Mouse (Mus musculus): ENCODE data around the gene Dapp1.
"Not testable (repeated sequence)": the region's sequence is repeated elsewhere in the genome, so short reads cannot be mapped to it uniquely, and the experiment has no call there.

Dapp1 gene

DNA sequence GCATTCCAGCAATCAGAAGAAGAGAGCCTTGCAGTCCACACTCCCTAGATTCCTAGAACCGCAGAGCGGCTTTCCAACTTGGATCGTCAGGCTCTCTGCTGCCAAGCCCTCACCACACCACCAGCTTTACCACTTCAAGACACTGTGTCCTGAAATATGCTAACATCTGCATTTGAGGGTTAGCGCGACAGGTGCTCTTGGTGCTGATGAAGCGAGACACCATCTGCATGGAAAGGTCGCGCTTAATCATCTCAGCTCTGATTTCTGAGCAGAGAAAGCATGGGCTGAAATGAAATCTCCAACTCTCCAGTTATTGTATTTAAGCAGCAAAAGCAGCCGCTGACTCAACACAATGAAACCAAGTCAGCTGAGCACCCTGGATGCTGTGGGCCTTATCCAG is 8.1 kb upstream of the Dapp1 start:
- DNase-seq (ENCODE audit: low spot score in 2 of 2), result no peak

- no peak for DNase-seq (ENCODE audit: low spot score in 2 of 2)
Measured at GRCm38 (mm10) chr3:137980435-137981381, 637 bp downstream of the Dapp1 start.

DNA sequence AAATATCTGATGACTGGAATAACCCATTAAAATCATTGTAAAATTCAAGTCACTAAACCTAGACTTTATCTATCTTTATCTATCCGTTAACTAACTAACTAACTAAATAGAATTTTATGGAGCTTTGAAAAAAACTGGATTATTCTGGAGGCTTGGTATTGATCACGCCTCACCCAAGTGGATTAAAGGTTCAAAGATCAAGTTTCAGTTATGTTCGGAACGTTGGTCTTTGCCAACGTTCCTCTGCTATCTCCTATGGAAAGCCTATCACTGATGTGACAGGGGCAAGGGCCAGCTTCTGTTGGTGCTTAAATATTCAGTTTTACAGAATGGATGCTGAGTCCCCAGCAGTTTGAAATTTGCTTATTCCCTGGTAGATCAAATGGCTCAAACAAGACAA is 3.1 kb downstream of the Dapp1 start:
- no peak for DNase-seq (ENCODE audit: low spot score in 2 of 2)

- no peak for DNase-seq (ENCODE audit: low spot score in 2 of 2)
Measured at GRCm38 (mm10) chr3:137977629-137978041, 3.7 kb downstream of the Dapp1 start.

DNA sequence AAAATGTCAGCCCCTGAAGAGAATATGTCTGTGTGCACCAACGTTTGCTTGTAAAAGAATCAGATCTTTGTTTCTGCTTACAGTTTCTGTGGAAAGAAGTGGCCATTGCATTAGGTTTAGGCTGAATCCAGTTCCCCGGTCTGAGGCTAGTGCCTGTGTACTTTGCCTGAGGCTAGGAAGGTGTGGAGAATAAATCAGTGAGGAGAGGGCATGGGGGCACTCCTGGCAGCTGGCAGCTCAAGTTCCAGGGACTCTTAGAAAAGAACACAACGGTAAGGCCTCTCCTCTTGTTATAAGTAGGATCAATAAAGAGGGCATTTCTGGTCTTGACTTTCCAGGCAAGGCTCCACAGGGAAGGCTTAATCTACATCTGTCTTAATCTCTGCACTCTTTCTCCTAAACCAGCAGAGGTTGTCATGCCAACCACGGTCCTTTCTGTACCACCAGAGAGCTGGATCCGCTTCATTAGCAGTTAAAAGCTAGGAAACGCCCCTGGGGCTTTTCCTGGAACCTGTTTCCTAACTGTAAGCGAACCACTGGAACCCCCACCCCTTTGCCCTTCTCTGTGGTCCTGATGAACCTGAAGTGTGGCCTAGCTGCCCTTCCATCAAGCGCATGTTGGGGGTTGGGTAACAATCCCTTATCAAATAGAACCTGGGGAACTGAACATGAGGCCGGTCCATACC is 4.3 kb downstream of the Dapp1 start:
- no peak for DNase-seq (ENCODE audit: low spot score in 2 of 2)

GRCm38 (mm10) chr3:137975856-137976423 is 5.4 kb downstream of the Dapp1 start:
- no peak for DNase-seq (ENCODE audit: low spot score in 2 of 2)

- DNase-seq (ENCODE audit: low spot score in 2 of 2), result no peak
Measured at GRCm38 (mm10) chr3:137975435-137975834, 5.9 kb downstream of the Dapp1 start.

- DNase-seq (ENCODE audit: low spot score in 2 of 2), result no peak
Measured at GRCm38 (mm10) chr3:137974306-137974705, 7.0 kb downstream of the Dapp1 start.

- DNase-seq (ENCODE audit: low spot score in 2 of 2), result no peak
Measured at GRCm38 (mm10) chr3:137972989-137973388, 8.4 kb downstream of the Dapp1 start.

DNA sequence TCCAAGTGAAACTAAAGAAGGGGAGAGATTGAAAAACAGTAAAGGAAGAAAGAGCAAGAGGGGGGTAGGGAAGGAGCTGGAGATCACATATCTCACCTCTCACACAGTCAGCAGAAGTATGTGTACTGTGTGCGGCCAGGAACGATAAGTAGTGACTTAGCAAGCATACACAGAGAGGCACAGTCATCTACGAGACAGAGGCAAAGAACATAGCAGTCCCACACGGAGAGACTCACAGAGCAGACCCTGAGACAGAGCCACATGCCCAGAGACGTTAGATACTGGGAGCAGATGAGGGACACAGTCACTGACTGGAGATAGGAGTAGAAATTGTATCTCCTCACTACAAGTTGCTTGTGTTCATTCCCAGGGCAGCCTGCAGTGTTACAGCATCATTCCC is 9.1 kb downstream of the Dapp1 start:
- DNase-seq (ENCODE audit: low spot score in 2 of 2), result no peak

DNA sequence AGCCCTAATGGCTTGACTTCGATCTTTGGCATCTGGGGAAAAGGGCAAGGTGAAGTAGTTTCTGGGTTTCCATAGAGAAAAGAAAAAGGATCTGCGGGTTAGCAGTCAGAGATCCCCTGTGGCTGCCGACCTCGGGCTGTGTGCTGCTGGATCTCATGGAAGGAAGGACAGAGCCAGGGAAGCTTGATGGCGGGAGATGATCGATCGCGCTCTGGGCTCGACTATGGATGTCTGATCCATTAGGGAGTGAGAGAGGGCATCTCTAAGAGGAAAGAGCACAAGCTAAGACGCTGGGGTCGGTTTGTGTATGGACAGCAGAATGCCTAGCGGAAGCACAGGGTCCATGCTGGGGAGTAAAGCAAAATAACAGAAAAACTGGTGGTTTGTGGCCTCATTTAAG is 11.4 kb downstream of the Dapp1 start:
- no peak for DNase-seq (ENCODE audit: low spot score in 2 of 2)

DNA sequence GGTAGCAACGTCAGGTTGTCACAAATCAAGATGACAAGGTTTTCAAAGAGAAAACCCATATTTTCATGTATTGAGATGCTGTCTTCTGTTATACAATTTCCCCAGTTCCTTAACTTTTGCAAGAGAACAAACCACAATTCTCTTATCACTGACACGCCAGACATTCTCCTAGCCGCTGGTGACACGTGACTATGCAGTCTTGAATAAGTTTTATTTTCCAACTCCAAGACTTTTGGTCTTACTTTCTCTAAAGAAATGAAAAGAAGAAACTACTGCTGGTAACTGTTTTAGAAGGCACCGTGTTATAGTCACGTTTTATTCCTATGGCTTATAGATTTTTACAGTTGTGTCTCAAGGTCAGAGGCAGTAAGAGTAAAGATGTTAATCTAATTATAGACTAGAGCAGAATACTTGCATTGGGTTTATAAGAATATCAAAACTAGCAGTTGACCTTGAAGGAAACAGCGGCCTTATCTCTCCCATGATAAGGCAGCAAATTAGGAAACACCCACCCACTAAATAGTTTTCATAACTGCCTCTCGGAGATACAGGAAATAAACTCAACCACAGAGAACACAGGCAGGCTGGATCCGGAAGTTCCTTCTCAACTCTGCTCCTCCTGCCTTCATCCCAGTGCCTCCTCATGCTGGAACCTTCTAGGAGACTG is 12.4 kb downstream of the Dapp1 start:
- no peak for DNase-seq (ENCODE audit: low spot score in 2 of 2)

DNA sequence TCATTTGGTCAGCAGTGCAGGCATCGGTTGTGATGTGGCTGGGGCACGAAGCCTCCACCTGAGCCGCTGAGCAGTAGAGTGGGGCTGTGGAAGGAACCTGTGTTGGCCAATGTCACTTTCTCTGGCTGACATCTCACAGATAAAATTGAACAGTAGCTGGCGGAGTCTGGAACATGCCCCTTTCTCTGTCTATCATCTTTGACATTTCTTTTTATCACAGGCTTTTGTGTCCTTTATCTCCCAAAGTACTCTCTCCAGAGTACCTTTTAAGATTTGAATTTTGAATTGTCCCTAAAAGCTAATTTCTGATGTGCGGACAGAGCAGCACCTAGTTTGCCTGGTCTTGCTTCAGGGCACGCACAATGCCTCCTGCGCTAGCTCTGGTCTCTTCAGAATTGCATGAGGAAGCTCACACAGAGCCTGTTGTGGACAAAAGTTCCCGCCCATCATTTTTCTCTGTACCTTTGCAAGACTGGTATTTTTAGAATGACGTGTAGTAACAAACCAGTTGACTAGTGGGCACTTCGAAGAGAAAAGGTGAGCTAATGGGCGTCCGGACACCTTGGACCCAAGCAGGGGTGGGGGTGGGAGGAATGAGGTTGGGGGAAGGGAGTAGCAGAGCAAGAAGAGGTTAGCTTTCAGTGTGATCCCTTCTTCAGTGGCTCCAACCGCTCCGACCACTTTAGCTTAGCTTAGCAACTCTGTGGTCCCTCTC is 13.1 kb downstream of the Dapp1 start:
- DNase-seq (ENCODE audit: low spot score in 2 of 2), result no peak

GRCm38 (mm10) chr3:137964014-137964413 is 17.3 kb downstream of the Dapp1 start:
- DNase-seq (ENCODE audit: low spot score in 2 of 2), result not testable (repeated sequence)

DNA sequence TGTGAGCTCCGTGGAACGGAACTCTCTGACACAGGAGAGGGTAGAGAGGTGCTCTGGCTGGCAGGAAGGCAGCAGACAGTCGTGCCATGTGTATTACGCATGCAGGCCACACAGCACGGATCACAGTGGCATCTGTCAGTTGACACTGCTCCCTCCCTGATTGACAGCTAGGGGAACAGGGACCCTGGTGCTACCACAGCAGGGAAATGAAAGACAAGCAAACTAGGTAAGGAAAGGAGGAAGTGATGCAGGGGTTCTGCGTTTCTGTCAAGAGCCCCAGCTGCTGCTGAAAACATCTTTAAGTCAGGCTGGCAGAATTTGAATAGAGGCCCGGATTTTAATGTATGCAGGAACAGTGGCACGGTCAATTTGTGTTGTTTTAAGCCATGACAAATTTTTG is 17.8 kb downstream of the Dapp1 start:
- DNase-seq (ENCODE audit: low spot score in 2 of 2), result no peak

DNA sequence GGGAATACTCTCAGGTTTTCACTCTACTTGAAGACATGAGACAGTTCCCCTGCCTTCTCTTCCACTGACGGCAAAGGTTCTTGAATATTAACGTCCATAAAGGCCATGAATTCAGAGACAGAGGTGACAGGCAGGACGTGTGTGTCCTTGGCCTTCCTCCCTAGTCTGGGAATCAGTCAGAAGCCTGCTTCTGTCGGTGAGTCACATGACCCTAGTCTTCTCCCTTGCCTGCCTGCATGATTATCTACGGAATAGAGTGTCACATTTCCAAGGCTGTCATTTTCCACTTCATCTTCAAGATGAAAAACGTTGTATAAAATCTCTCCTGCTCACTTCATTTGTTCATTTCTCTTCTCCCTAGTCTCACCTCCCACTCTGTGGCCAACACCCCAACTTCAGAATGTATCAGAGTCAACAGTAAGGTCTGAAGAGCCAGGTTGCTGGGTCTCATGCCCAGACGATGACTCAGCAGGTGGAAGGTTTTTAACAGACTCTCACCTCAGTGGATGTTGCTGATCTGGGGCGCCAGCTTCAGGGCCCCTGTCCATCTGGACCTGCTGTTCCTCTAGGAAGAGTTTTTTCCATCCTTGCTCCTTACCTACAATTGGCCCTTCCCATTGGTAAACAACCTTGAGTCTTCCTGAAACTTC is 19.5 kb downstream of the Dapp1 start:
- DNase-seq (ENCODE audit: low spot score in 2 of 2), result no peak

DNA sequence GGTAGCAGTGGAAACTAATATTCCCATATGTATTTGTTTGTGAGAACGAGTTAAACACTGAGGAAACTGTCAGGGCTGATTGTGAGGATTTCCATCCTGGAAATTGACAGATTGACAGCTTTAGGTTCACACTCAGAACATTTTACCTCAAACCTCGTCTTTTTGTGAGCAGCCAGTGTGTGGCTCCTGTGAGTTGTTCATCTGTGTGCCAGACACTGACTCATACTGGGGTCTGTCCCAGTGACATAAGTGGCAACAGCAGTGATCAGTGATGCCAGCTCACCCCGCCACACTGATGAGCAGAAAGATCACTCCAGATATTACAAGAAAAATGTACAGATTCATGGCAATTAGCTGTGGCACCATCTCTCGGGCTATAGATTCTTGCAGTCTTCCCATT is 21.9 kb downstream of the Dapp1 start:
- no peak for DNase-seq (ENCODE audit: low spot score in 2 of 2)

GRCm38 (mm10) chr3:137958352-137958751 is 23.0 kb downstream of the Dapp1 start:
- DNase-seq (ENCODE audit: low spot score in 2 of 2), result no peak

DNA sequence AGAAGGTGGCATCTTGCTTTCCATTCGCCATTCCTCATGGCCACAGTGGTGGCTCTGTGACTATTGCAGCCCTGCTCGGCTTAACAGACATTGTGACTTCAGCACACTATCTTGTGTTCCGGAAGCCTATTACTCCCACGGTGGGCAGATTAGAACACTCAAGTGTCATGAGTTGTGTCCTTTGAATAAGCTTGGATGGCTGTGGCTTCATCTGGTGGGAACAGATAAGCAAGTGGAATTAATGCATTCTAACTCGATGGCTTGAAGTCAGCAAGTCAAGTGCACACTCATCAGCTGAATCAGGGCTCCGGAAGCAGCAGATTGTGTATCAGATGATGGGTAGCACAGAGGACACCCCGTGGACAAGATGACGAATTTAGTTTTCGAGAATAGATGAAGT is 23.5 kb downstream of the Dapp1 start:
- DNase-seq (ENCODE audit: low spot score in 2 of 2), result no peak

DNA sequence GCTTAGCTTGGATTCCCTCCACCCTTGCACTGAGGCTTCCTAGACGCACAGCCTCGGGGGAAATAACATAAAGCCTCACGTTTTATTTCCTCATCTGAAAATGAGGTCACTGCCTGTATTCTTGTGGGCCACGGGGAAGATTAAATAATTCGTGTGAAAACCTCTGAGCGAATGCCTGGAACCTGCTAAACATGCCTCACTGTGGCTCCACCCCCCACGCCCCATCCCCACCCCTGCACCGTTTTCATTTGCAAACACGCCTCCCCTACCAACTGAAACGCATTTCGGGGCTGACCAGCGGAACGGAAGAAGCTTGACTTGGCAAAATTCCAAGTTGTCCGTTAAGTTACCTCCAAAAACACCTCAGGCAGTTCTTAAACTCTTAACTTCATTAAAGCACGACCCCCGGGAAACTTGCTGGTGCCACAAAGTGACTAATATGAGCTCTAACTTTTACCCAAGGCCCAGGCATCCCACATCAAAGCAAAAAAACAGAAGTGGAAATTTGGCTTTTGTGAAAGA is 25.7 kb downstream of the Dapp1 start:
- DNase-seq (ENCODE audit: low spot score in 2 of 2), result no peak
